Mouse (Mus musculus) lung, postnatal 0 days (tissue): ENCODE measurements at regions not wholly inside any gene's neighbourhood (a gene's known extent, or its start where the extent isn't known, plus 50 kb on each side); places are given as distances from the start of the nearest gene placed in this dataset.

ENCODE experiments used
- CTCF ChIP-seq: IDR thresholded peaks from 2 replicates; pipeline ENCODE4 v1.5.1; 2016; ENCODE audit warnings: antibody characterized with exemption, mild to moderate bottlenecking
- EP300 ChIP-seq: IDR thresholded peaks from 2 replicates; pipeline ENCODE4 v1.6.1; 2016; ENCODE audit warnings: antibody characterized with exemption, mild to moderate bottlenecking, control low read depth

DNA sequence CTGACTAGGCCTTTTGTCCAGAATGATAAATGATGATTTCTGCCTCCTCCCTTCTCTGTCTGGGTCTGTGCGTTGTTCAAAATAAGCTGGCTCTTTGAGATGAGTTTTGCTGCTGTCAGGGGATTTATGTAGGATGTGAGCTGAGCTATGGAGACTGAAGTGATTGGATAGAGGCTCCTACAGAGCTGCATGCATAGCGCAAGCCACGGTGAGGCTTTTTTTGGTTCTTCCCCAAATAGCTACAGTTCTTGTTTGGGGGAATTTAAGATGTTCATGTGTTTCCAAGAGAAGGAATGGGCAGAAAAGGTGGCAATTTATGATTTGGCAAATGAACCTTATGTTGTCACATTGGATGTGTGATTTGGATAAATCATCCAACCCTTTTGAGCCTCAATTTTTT lies 170.8 kb upstream of the H2al1n start:
- no peak for TF ChIP-seq CTCF
- TF ChIP-seq EP300: no peak
